Mouse (Mus musculus) erythroblast, embryonic 14.5 days (primary cell): ENCODE results near the gene Rpl18.

Experiments used
- GATA1 ChIP-seq: IDR thresholded peaks from 2 replicates; pipeline ENCODE4 v1.6.1; 2012; ENCODE audit warnings: low read length, inconsistent platforms, mixed read lengths
- TAL1 ChIP-seq: IDR thresholded peaks from 3 replicates; pipeline ENCODE4 v1.6.1; 2012; ENCODE audit warnings: low read length, inconsistent platforms, mixed read lengths

- no peak for TF ChIP-seq GATA1
- no peak for TF ChIP-seq TAL1
Observed at GRCm38 (mm10) chr7:45748110-45748509, 32.9 kb downstream of the Rpl18 start.
